Mouse (Mus musculus) embryo, embryonic 10.5 days (tissue): ENCODE results near the gene Tnrc6a.
A peak's percentile ranks its signal among the peaks of the same experiment; 100 is the strongest.

Experiments used
- DNase-seq: peaks from one replicate; pipeline ENCODE4 v3.0.0-alpha.2; 2015; ENCODE audit warnings: low spot score

The Tnrc6a gene

GRCm38 (mm10) chr7:123191731-123192130 lies 68.0 kb downstream of the Tnrc6a start:
- DNase-seq, result no peak

DNA sequence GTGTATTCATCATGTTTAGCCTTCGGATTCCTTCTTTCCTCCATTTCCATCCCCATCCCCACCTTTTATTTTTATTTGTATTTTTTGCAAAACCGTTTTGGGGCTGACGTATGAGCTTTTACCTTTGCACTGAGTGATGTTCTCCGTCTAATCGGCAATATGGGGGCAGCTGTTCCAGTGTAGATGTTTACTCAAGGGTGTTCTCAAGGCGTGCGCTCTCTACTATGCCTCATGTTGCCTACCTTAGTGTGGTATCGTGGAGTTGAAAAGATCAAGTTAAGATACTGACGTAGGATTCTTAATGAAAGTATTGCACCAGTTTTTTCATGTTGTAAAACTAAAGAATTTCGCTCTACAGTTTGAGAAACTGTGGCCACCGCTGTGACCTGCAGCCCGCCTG lies 69.5 kb downstream of the Tnrc6a start:
- DNase-seq, result no peak

- DNase-seq, result no peak
Measured at GRCm38 (mm10) chr7:123194696-123195095, 71.0 kb downstream of the Tnrc6a start.

DNA sequence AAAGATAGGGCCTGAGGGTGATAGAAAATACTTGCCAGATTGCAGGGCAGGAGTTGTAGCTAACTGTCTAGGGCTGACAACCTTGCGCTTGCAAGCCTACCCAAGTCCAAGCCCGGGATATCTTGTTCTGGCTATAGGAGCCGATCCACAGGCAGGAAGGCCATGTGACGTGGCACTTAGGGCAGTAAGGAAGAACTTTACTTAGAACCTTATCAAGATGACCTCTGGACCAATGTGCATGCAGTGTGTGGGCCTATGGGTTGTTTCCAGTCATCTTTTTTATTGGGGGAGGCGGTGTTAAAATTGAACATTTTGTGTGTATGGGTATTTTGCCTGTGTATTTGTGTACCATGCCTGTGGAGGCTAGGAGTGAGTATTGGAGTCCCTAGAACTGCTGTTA lies 72.7 kb downstream of the Tnrc6a start:
- DNase-seq, result no peak

DNA sequence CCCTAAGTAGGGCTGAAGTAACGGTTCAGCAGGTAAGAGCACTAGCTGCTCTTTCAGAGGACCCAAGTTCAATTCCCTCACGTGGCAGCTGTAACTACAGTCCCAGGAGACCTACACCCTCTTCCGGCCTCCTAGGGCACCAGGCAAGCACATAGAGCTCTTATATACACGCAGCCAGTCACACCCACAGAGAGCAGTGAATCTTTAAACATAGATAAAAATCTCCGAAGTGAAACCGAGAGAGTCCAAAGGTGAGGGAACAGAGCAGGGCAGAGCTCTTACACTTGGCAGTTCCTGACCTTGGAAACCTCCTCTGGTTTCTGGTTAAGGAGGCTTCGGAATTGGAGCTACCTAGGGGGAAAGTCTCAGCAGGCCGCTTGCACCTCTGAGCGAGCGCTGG lies 75.0 kb downstream of the Tnrc6a start:
- no peak for DNase-seq

GRCm38 (mm10) chr7:123199151-123199550 lies 75.5 kb downstream of the Tnrc6a start:
- no peak for DNase-seq

GRCm38 (mm10) chr7:123199656-123200206 lies 76.0 kb downstream of the Tnrc6a start:
- DNase-seq, result no peak

DNA sequence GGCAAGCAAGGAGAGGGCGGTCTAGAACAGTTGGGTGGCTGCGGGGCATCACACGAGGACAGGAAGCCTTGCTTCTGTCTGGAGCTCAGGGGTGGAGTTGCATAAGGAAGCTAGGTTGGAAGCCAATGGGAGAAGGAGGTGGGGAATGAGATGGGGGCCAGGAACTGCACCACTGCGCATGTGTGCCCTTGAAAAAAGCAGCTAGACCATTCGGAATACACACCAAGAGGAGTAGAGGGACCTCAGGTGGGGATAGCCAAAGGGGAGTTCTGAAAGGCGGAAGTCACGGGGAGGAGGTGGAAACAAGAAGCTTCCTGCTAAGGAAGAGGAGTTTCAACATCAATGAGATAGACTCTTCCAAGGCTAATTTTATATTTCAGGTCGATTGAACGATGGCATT lies 77.0 kb downstream of the Tnrc6a start:
- no peak for DNase-seq

DNA sequence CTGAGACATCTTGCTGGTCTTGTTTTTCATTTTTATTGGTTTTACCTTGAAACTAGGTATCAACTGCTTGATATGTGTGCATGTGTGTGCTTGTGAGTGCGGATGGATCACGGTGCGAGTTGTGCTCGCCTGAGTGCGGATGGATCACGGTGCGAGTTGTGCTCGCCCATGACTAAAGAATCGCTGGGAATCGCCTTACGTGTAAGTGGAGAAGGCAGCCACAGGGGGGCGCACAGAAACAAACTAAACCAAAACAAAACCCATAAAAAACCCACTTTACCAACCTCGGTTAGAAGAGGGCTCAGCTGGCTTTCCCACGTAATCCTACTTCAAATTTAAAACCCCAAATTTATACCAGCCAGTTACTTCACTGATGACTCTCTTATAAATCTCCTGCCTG lies 81.6 kb downstream of the Tnrc6a start:
- peak; percentile 80 for DNase-seq

GRCm38 (mm10) chr7:123207561-123207960 lies 83.9 kb downstream of the Tnrc6a start:
- no peak for DNase-seq

DNA sequence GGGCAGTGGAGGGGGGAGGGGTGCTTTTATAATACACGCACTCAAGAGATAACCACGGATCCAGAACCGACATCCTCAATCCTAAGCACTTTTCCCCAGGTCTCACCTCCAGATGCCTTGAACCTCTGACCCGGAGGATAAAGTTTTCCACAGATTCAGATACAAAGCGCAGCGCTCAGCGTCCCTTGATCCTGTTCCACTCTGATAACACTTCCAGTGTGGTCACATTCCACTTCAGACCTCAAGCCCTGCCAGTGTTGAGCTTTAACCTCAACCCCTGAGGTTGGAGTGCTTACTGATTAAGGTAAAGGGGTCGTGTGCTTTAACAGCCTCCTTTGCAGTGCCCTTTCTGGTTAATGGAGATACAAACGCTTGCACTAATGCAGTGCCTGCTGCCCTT lies 86.2 kb downstream of the Tnrc6a start:
- no peak for DNase-seq

GRCm38 (mm10) chr7:123211461-123211860 lies 87.8 kb downstream of the Tnrc6a start:
- no peak for DNase-seq

- DNase-seq, result no peak
Measured at GRCm38 (mm10) chr7:123212316-123212715, 88.6 kb downstream of the Tnrc6a start.

GRCm38 (mm10) chr7:123214365-123215075 lies 90.8 kb downstream of the Tnrc6a start, which contains the start of gene Slc5a11:
Slc5a11 (plus strand) TSS chr7:123214780.
- DNase-seq, result no peak

GRCm38 (mm10) chr7:123215138-123215537 lies 91.5 kb downstream of the Tnrc6a start:
- DNase-seq, result no peak

DNA sequence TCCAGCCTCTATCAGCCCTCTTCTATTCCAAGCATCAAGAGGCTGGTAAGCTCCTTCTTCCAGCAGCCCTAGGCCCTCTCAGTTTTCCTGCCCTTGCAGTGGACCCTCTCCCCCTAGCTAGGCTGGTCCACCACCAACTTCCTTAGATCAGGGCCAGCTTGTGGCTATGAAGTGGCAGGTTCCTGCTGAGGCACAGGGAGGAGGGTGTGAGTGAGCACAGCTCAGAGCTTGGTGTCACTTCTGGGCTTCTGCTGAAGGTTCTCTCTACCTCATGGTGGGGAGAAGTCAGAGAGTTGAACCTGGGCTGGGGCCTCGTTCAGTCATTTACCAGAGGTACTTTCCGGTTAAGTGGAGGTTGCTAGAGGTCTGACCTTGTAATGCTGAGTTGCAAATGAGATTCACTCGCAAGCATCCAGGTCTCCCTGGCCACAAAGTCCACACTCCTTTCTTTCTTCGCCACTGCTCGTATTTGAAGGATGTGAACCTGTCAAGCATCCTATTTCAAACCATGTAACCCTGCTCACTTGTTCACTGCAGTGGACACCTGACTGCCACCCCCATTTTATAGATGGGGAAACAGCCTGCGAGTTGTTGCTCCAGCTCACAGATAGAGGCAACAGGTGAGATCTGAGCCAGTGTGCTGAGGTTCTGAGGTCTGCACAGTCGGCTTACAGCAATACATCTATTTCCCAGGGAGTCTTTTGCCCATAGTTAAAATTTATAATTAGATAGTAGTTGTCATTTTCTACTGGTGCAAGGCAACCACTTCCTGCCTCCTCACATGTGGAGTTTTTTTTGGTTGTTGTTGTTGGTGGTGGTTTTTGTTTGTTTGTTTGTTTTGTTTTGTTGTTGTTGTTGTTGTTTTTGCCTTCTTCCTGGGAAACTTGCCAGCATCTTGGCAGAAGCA lies 94.0 kb downstream of the Tnrc6a start:
- no peak for DNase-seq

- peak; percentile 40 for DNase-seq
Measured at GRCm38 (mm10) chr7:123218620-123219019, 94.9 kb downstream of the Tnrc6a start.

- DNase-seq, result no peak
Measured at GRCm38 (mm10) chr7:123219781-123220632, 96.3 kb downstream of the Tnrc6a start.

GRCm38 (mm10) chr7:123220633-123220942 lies 96.9 kb downstream of the Tnrc6a start:
- DNase-seq, result no peak

DNA sequence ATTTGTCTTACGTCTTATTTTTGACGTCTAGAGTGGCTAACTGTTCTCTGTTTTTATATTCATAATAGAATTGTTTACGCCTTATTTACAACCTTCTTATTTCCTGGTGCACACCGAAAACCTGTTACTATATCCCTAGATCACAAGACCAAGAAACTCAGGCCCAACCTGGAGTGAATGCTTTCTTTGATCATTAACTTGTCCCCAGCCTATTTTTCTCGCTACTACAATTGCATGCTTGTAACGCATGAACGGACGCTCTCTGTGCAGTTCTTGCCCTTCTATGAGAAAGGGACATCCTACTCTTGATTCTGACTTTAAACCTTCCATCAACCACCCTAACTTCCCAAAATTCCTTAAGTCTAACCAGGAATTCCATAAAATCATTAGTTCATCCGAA lies 100.4 kb downstream of the Tnrc6a start:
- DNase-seq, result no peak

DNA sequence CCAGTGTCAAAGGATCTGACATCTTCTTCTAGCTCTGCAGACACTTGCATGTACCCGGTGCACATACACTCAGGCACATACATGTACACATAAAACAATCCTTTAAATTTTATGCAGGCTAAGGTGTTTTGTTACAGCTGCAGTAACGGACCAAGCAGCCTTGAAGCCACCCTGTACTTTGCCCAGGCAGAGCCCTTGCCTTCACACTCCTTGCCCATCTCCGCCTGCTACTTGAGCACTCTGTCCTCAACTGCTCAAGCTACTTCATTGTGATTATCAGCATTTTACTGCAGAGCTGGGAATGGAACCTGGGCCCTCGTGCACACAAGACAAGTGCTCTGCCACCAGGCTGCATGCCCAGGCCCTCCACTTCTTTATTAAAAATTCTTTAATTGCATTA lies 101.5 kb downstream of the Tnrc6a start:
- DNase-seq, result no peak

- peak; percentile 66 for DNase-seq
Measured at GRCm38 (mm10) chr7:123235449-123235848, 111.8 kb downstream of the Tnrc6a start.
